ENCODE assay signal across 28 mouse cellular contexts in the genomic region with DNA sequence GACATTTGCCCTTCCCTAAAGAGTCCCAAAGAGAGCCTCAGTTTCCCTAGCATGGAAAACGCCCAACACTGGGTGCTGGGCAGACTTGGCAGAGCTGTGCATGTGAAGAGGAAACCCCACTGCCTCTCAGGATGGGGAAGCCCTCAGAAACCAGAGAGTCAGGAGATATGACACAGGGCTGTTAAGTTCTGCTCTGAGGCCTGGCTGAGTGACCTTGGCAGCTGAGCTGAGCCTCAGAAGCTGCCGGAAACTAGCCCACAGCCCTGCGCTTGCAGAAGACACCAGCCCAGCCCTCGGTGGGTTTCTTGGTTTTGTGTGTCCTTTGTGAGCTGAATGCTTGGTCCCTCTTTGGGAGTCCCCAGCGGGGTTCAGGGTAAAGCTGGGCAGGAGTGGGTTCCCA. TPM values are rescaled to one million over a fixed set of nuclear protein-coding genes. Genes with fewer than 3 reads are reported as not detected.
DNase-seq lines count a peak whose midpoint lies in the region; ATAC-seq lines count a peak whose summit lies in the region.
"Had no signal": no experiment of that assay in that cellular context is flagged by ENCODE, and none has a peak within 500 bp of the region (broad histone marks: within the 10 kb centered on the region; RNA-seq: fewer than 3 reads in every experiment).

No protein-coding gene starts in this region.

- H3K27me3 ChIP-seq in neural tube, embryonic 11.5 days (ENCODE audit: control insufficient read depth, insufficient read depth, low read length): no peaks in the 10 kb centered on the region
- no peaks in the 10 kb centered on the region for H3K27me3 ChIP-seq in liver, embryonic 16.5 days (ENCODE audit: control insufficient read depth, insufficient read depth, low read depth, low read length)
- H3K27me3 ChIP-seq: forebrain, embryonic 12.5 days; hindbrain, embryonic 15.5 days; kidney, embryonic 15.5 days; midbrain, embryonic 12.5 days; neural tube, embryonic 15.5 days had no signal

- H3K4me2 ChIP-seq in neural tube, embryonic 11.5 days (ENCODE audit: low read depth): no peak overlapping the region
- H3K4me2 ChIP-seq in liver, embryonic 16.5 days (ENCODE audit: low read depth, low read length): no peak overlapping the region
- H3K4me2 ChIP-seq: forebrain, embryonic 12.5 days; hindbrain, embryonic 15.5 days; kidney, embryonic 15.5 days; midbrain, embryonic 12.5 days; neural tube, embryonic 15.5 days had no signal

- no peak overlapping the region for H3K27ac ChIP-seq in neural tube, embryonic 11.5 days (ENCODE audit: low read depth, low read length)
- peak overlapping the region; percentile 61 for H3K27ac ChIP-seq in liver, embryonic 16.5 days (ENCODE audit: low read length)
- H3K27ac ChIP-seq: forebrain, embryonic 12.5 days; hindbrain, embryonic 15.5 days; kidney, embryonic 15.5 days; midbrain, embryonic 12.5 days; neural tube, embryonic 15.5 days had no signal

- no peaks in the 10 kb centered on the region for H3K36me3 ChIP-seq in neural tube, embryonic 11.5 days (ENCODE audit: control insufficient read depth, insufficient read depth, low read length)
- no peaks in the 10 kb centered on the region for H3K36me3 ChIP-seq in liver, embryonic 16.5 days (ENCODE audit: control insufficient read depth, insufficient read depth)
- H3K36me3 ChIP-seq: forebrain, embryonic 12.5 days; heart, embryonic 10.5 days; hindbrain, embryonic 15.5 days; kidney, embryonic 15.5 days; midbrain, embryonic 12.5 days; neural tube, embryonic 15.5 days had no signal

- no peaks in the 10 kb centered on the region for H3K9me3 ChIP-seq in neural tube, embryonic 11.5 days (ENCODE audit: control insufficient read depth, low read length)
- no peaks in the 10 kb centered on the region for H3K9me3 ChIP-seq in liver, embryonic 16.5 days (replicated peaks; ENCODE audit: control insufficient read depth, low read length)
- H3K9me3 ChIP-seq: forebrain, embryonic 12.5 days; heart, embryonic 10.5 days; hindbrain, embryonic 15.5 days; kidney, embryonic 15.5 days; midbrain, embryonic 12.5 days; neural tube, embryonic 15.5 days had no signal

- ATAC-seq in neural tube, embryonic 11.5 days (ENCODE audit: insufficient read depth, low FRiP score, low TSS enrichment): no peak
- ATAC-seq in common myeloid progenitor, adult 5-6 weeks (replicated peaks; ENCODE audit: low read depth, poor library complexity, severe bottlenecking): peak; percentile 71
- no peak for ATAC-seq in liver, embryonic 16.5 days (ENCODE audit: low read depth)
- ATAC-seq: forebrain, postnatal 0 days had no signal

- DNase-seq in neural tube, embryonic 11.5 days (ENCODE audit: low spot score): peak; percentile 6
- DNase-seq in neural tube, embryonic 10.5 days (ENCODE audit: extremely low spot score, low spot score): no peak
- peak; percentile 41 for DNase-seq in naive thymus-derived CD4-positive, alpha-beta T cell, adult 2 months (ENCODE audit: low read depth)
- DNase-seq in left cerebral cortex, adult 18-20 months (ENCODE audit: low spot score in 2 of 2): no peak
- no peak for DNase-seq in kidney, postnatal 14 days
- DNase-seq: adrenal gland, adult 2 months; B cell, adult 2 months; cerebellum, adult 11-12 months; cerebellum, postnatal 10 days; forebrain, postnatal 0 days; heart, adult 11 months; heart, postnatal 36 days; kidney, adult 18-20 months; kidney, postnatal 36 days; left cerebral cortex, postnatal 4 days; lung, adult 2 months; lung, postnatal 10 days; spleen, adult 18-20 months; thymus, postnatal 36 days had no signal

- 92% methylated on average over 5 of the region's 5 CpGs for WGBS in neural tube, embryonic 11.5 days
- WGBS in liver, embryonic 16.5 days (ENCODE audit: insufficient replicate concordance): 34% methylated on average over 5 of the region's 5 CpGs

- no peak overlapping the region for H3K9ac ChIP-seq in neural tube, embryonic 11.5 days (ENCODE audit: low read length)
- no peak overlapping the region for H3K9ac ChIP-seq in liver, embryonic 16.5 days (ENCODE audit: low read depth, low read length)
- H3K9ac ChIP-seq: forebrain, embryonic 12.5 days; forebrain, postnatal 0 days; hindbrain, embryonic 15.5 days; kidney, embryonic 15.5 days; midbrain, embryonic 12.5 days; neural tube, embryonic 15.5 days had no signal

- no peaks in the 10 kb centered on the region for H3K4me1 ChIP-seq in neural tube, embryonic 11.5 days (ENCODE audit: control insufficient read depth, insufficient read depth, low read length)
- H3K4me1 ChIP-seq in liver, embryonic 16.5 days (ENCODE audit: control insufficient read depth, low read depth, low read length): no peaks in the 10 kb centered on the region
- H3K4me1 ChIP-seq: forebrain, embryonic 12.5 days; hindbrain, embryonic 15.5 days; midbrain, embryonic 12.5 days; neural tube, embryonic 15.5 days had no signal

- no peak overlapping the region for H3K4me3 ChIP-seq in neural tube, embryonic 11.5 days (ENCODE audit: low read depth, low read length)
- H3K4me3 ChIP-seq in liver, embryonic 16.5 days (ENCODE audit: low read depth, low read length): no peak overlapping the region
- H3K4me3 ChIP-seq: forebrain, embryonic 12.5 days; heart, embryonic 10.5 days; hindbrain, embryonic 15.5 days; kidney, embryonic 15.5 days; midbrain, embryonic 12.5 days; myocyte; neural tube, embryonic 15.5 days had no signal

RNA-seq across cellular contexts. Expression of a gene that starts 21.4 kb away (rescaled TPM):
- 0.46 and 0.76 TPM in 2 replicates for polyA plus RNA-seq in neural tube, embryonic 11.5 days (2014; fragmentation: Nextera tagmentation; extraction: Ambion mirVana)
- not detected in 2 replicates for total RNA-seq in common myeloid progenitor, adult 5-6 weeks (2017)
- 1.3 and 1.9 TPM in 2 replicates for polyA plus RNA-seq in liver, embryonic 16.5 days (2015; fragmentation: Nextera tagmentation; extraction: Ambion mirVana)
- total RNA-seq in left cerebral cortex, adult 18-20 months (2021): 10 to 100 TPM; 88.5 to 90.3 TPM

Comparison
In these comparisons a context has a peak if more than half of its experiments do, and no peak if none do; other contexts are left out.
1. DNase-seq: peak in neural tube, embryonic 11.5 days (single experiment) and naive thymus-derived CD4-positive, alpha-beta T cell, adult 2 months (single experiment); none in neural tube, embryonic 10.5 days (single experiment), left cerebral cortex, adult 18-20 months (0 of 2) and kidney, postnatal 14 days (single experiment).
2. RNA of a gene that starts 21.4 kb away (total RNA-seq): 88.5 to 90.3 TPM in left cerebral cortex, adult 18-20 months; not detected in common myeloid progenitor, adult 5-6 weeks; every median in the first group is over 10 times any median in the second.